Mouse (Mus musculus): Measurements from ENCODE around the gene Psmc5. TPM values are rescaled to one million over a fixed set of nuclear protein-coding genes. Genes with fewer than 3 reads are reported as not detected.

Gene Psmc5
- total RNA-seq, 2 experiments from 2014 or later = 137 to 141 TPM

GRCm38 (mm10) chr11:106268326-106269059 lies 12.5 kb downstream of the Psmc5 start:
- DNase-seq (ENCODE audit: low spot score in 2 of 2) = peak; percentile 63 to 89

DNA sequence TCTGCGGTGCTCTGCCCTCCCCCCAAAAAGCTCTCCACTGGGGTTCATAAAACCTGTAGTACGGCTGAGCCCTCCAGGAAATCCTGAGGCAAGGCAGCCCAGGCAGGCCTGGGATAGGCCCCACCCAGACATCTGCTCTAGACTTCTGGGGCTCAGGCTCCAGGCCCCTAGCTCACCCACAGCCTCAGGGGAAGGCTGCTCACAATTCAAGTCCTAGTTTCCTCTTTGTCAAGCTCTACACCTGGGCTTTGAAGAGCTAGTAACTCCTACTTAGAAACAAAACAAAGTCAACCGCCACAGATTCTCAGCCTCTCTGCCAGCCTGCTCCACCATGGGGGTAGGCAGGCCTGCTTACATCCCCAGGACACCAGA lies 13.1 kb downstream of the Psmc5 start:
- no peak for DNase-seq (ENCODE audit: low spot score in 2 of 2)

DNA sequence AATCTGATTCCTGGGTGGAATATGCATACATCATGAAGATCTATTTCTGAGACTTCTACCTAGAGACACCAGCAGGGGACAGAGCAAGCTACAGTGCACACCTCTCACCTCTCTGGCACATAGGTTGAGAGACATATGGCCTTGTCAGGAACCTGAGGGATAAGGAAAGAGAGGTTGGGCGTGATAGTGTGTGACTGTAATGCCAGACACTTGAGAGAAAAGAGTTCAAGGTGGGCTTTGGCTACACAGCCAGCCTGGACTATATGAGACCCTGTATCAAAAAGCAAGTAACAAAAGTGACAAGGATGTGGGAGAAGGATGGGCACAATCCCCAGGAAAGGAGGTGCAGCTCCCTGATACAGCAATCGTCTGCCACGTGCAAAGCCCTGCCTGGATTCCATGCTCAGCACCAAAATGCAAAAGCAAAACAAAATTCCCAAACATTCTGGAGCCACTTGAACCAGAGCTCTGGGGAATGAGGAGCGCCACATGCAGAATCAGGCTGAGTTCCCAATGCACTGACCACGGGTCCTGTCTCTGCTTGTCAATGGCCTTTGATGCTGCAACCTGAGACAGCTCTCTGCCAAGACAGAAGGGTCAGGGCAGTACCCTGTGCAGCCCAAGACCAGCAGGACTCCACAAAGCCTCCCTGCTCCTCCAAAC lies 15.3 kb downstream of the Psmc5 start:
- DNase-seq (ENCODE audit: low spot score in 2 of 2) = no peak

- DNase-seq (ENCODE audit: low spot score in 2 of 2) = no peak
These were observed 16.1 kb downstream of the Psmc5 start for GRCm38 (mm10) chr11:106271794-106272643.

DNA sequence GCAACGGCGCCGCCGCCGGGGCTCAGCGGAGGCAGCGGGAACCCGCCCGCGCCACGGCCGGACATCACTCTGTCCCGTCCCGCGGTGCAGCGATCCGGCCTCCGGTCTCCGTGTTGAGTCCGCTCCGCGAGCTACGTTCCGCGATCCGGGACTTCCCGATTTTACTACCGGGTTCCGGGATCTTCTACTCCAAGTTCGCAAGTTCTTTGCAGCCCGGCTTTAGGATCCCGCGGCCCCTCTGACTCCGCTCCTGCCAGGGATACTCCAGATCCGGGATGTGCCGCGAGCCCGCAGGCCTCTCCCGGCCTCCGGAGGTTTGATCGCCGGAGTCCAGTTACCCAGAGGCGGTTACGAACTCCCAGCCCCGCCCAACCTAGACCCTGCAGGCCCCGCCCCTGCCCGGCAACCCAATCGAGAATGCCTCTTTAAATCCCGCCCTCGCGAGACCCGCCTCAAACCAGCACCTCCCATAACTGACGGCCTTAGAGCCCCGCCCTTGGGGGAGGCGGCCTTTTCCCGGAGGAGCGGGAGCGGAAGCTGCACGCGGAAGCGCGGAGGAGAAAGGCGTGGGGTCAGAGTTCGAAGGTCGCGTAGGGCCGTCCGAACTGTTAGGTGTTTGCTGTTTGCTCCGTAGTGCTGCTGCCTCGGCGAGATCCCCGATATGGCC lies 16.8 kb downstream of the Psmc5 start, which contains the start of gene Smarcd2:
Gene Smarcd2, minus strand, starts transcription at position 329 of the 667 bp plus-strand sequence.
- peak; percentile 98 to 99 for DNase-seq (ENCODE audit: low spot score in 2 of 2)

DNA sequence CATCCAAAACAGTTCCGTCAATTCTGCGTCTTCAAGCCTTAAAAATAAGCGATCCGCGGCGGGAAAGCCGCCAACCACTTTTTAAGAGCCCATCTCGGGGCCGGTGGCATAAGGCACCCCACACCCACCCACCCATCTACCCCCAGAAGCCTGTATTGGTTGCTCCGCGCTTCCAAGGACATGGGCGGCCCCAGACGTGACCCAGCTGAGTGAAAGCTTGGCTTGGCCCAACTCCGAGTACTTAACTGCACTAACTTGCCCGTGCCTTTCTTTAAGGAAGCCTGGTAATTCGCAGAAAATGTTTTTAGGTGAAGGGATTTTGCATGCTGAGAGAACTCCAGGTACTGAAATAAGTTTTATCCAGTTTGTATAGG lies 17.3 kb downstream of the Psmc5 start:
- DNase-seq (ENCODE audit: low spot score in 2 of 2) = no peak

DNA sequence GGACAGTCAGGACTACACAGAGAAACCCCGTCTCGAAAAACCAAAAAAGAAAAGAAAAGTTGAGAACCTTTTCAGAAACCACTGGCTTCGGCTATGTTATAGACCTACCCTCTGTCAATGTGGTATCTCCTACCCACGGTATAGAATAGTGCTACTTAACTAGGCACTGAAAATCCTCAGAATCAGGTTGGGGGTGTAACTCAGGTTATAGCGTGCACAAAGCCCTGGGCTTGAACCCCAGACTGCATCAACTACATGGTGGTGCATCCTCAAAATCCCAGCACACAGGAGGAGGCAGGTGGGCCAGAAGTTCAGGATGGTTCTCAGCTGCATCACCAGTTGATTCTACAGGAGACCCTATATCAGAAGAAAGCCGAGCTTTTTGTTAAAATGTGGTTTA lies 17.9 kb downstream of the Psmc5 start:
- DNase-seq (ENCODE audit: low spot score in 2 of 2) = no peak

GRCm38 (mm10) chr11:106274374-106274773 lies 18.4 kb downstream of the Psmc5 start:
- DNase-seq (ENCODE audit: low spot score in 2 of 2) = no peak

DNA sequence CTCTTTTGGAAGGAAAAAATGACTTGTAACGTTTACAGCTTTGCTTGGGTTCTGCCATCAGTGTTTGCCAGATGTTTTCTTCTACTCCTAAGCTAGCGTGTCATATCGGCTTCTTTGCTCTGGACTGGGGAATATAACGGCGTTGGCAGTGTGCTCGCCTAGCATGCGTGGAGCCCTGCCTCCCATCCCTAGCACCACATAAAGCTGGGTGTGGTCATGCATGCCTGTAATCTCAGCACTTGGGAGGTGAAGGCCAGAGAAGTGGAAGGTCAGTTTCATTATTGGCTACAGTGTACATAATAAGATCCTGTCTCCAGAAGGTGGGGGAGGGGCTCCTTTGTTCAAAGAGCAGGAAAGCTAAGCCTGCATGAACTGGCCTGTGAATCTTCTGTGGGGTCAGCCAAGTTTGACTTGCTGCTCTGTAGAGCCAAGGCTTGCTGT lies 19.0 kb downstream of the Psmc5 start:
- DNase-seq (ENCODE audit: low spot score in 2 of 2) = no peak

- DNase-seq (ENCODE audit: low spot score in 2 of 2) = peak; percentile 96
These were observed 20.5 kb downstream of the Psmc5 start, which contains the start of gene Tcam1 for GRCm38 (mm10) chr11:106276454-106276853. Gene Tcam1, plus strand, starts transcription at chr11:106276672.

GRCm38 (mm10) chr11:106282452-106282851 lies 26.5 kb downstream of the Psmc5 start:
- no peak for DNase-seq (ENCODE audit: low spot score in 2 of 2)

- DNase-seq (ENCODE audit: low spot score in 2 of 2) = no peak
These were observed 27.4 kb downstream of the Psmc5 start for GRCm38 (mm10) chr11:106283371-106283770.

DNA sequence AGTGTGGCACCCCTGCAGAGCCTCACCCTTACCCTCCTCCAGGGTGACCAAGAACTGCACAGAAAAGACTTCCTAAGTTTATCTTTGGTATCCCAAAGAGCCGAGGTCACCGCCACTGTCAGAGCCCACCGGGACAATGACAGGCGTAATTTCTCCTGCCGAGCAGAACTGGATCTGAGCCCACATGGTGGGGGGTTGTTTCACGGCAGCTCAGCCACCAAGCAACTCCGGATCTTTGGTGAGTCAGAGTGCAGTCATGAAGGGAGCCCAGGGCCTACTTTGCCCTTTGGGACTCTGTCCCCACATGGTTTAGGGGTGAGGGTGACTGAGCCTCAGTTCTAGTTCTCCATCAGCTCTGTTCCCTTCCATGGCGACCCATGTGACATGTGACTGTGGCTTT lies 28.2 kb downstream of the Psmc5 start:
- DNase-seq (ENCODE audit: low spot score in 2 of 2) = no peak

GRCm38 (mm10) chr11:106286206-106286605 lies 30.3 kb downstream of the Psmc5 start:
- DNase-seq (ENCODE audit: low spot score in 2 of 2) = no peak

GRCm38 (mm10) chr11:106286987-106287386 lies 31.0 kb downstream of the Psmc5 start:
- DNase-seq (ENCODE audit: low spot score in 2 of 2) = no peak

GRCm38 (mm10) chr11:106289369-106289768 lies 33.4 kb downstream of the Psmc5 start:
- no peak for DNase-seq (ENCODE audit: low spot score in 2 of 2)

DNA sequence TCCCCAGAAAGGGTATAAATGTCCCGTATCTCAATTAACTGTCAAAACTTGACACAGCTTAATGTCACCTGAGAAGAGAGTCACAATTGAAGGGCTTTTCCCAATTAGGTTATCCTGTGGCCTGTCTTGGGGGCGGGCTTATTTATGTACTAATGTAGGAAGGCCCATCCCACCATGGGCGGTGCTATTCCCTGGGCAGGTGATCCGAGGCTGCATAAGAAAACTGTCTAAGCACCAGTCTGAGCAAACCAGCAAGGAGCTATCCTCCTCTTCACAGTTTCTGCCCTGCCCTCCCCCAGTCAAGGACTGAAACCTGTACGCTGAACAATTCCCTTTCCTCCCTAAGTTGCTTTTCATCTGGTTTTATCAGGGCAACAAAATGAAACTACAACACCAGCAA lies 34.4 kb downstream of the Psmc5 start:
- DNase-seq (ENCODE audit: low spot score in 2 of 2) = no peak

DNA sequence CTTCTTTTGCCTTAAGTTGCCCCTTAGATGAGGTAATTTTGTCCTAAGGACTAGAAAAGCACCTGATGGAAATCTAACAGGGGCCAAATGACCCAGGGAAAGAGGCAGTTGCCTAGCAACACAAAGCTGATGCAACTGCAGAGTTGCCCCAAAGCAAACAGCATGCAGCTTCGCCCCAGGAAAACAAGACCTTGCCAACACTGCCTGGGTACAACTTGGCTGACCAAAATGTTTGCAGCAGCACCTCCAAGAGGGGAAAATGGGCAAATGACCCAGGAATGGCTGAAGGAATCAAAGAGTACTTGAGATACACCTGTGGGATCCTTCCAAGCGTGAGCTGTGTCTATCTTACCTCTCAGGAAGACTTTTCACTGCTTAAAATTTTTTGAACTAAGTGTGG lies 35.9 kb downstream of the Psmc5 start:
- no peak for DNase-seq (ENCODE audit: low spot score in 2 of 2)

- DNase-seq (ENCODE audit: low spot score in 2 of 2) = no peak
These were observed 45.8 kb downstream of the Psmc5 start, which contains the start of gene Gh for GRCm38 (mm10) chr11:106301765-106302164. Gene Gh, minus strand, starts transcription at chr11:106301865.

- no peak for DNase-seq (ENCODE audit: low spot score in 2 of 2)
These were observed 46.7 kb downstream of the Psmc5 start for GRCm38 (mm10) chr11:106302634-106303033.
